Mouse (Mus musculus): Measurements from ENCODE around the gene Zkscan4.
"Not testable (repeated sequence)": the region's sequence is repeated elsewhere in the genome, so short reads cannot be mapped to it uniquely, and the experiment has no call there.

Zkscan4 gene

GRCm38 (mm10) chr13:21478759-21479670, at the start of gene Zkscan4, which contains the start of gene Gm10065:
Gene Zkscan4 (plus strand): TSS chr13:21478907.
Gene Gm10065 (minus strand): TSS chr13:21479441.
- DNase-seq (ENCODE audit: low spot score) = peak; percentile 57

GRCm38 (mm10) chr13:21435476-21435875, 43.2 kb upstream of the Zkscan4 start:
- no peak for DNase-seq (ENCODE audit: low spot score)

GRCm38 (mm10) chr13:21440503-21441206, 38.1 kb upstream of the Zkscan4 start, which contains the start of gene Pgbd1:
Gene Pgbd1 (minus strand): TSS chr13:21441058.
- DNase-seq (ENCODE audit: low spot score) = peak; percentile 46

GRCm38 (mm10) chr13:21441207-21441572, 37.5 kb upstream of the Zkscan4 start:
- DNase-seq (ENCODE audit: low spot score) = no peak

GRCm38 (mm10) chr13:21446796-21447195, 31.9 kb upstream of the Zkscan4 start:
- DNase-seq (ENCODE audit: low spot score) = no peak

- no peak for DNase-seq (ENCODE audit: low spot score)
These were observed 30.7 kb upstream of the Zkscan4 start for GRCm38 (mm10) chr13:21447856-21448614.

- DNase-seq (ENCODE audit: low spot score) = no peak
These were observed 25.7 kb upstream of the Zkscan4 start for GRCm38 (mm10) chr13:21453042-21453441.

GRCm38 (mm10) chr13:21453449-21453848, 25.3 kb upstream of the Zkscan4 start, which contains the start of gene Zscan26:
Gene Zscan26 (minus strand): TSS chr13:21453730.
- DNase-seq (ENCODE audit: low spot score) = peak; percentile 73

GRCm38 (mm10) chr13:21454133-21454532, 24.6 kb upstream of the Zkscan4 start:
- no peak for DNase-seq (ENCODE audit: low spot score)

- DNase-seq (ENCODE audit: low spot score) = no peak
These were observed 22.4 kb upstream of the Zkscan4 start for GRCm38 (mm10) chr13:21456347-21456746.

GRCm38 (mm10) chr13:21462516-21462915, 16.2 kb upstream of the Zkscan4 start:
- DNase-seq (ENCODE audit: low spot score) = not testable (repeated sequence)

- no peak for DNase-seq (ENCODE audit: low spot score)
These were observed 11.4 kb upstream of the Zkscan4 start for GRCm38 (mm10) chr13:21467336-21467735.

- DNase-seq (ENCODE audit: low spot score) = peak; percentile 56
These were observed 10.4 kb upstream of the Zkscan4 start, which contains the start of gene Nkapl for GRCm38 (mm10) chr13:21468061-21469019. Gene Nkapl (minus strand): TSS chr13:21468509.

GRCm38 (mm10) chr13:21469097-21469496, 9.6 kb upstream of the Zkscan4 start:
- no peak for DNase-seq (ENCODE audit: low spot score)

GRCm38 (mm10) chr13:21472427-21472826, 6.3 kb upstream of the Zkscan4 start:
- DNase-seq (ENCODE audit: low spot score) = no peak

GRCm38 (mm10) chr13:21486881-21487280, 8.2 kb downstream of the Zkscan4 start:
- no peak for DNase-seq (ENCODE audit: low spot score)

GRCm38 (mm10) chr13:21492847-21493246, 14.1 kb downstream of the Zkscan4 start:
- no peak for DNase-seq (ENCODE audit: low spot score)

GRCm38 (mm10) chr13:21495080-21495479, 16.4 kb downstream of the Zkscan4 start, which contains the start of gene AK157302:
Gene AK157302 (plus strand): TSS chr13:21495223.
- DNase-seq (ENCODE audit: low spot score) = no peak

- not testable (repeated sequence) for DNase-seq (ENCODE audit: low spot score)
These were observed 22.5 kb downstream of the Zkscan4 start, which contains the start of gene Gm11273 for GRCm38 (mm10) chr13:21501182-21501581. Gene Gm11273 (minus strand): TSS chr13:21501418.

- DNase-seq (ENCODE audit: low spot score) = no peak
These were observed 23.6 kb downstream of the Zkscan4 start for GRCm38 (mm10) chr13:21502296-21502695.

Measured in ovary, postnatal 14 days (tissue).